ENCODE assay signal across 6 mouse cellular contexts in genomic region chr9:69006666-69007065, GRCm38 (mm10).
"Had no signal": no experiment of that assay in that cellular context is flagged by ENCODE, and none has a peak within 500 bp of the region (broad histone marks: within the 10 kb centered on the region; RNA-seq: fewer than 3 reads in every experiment).

No protein-coding gene starts in this region.

- DNase-seq: kidney, adult 2 months; kidney, postnatal 14 days; left cerebral cortex, postnatal 4 days; liver, embryonic 13.5 days; right cerebral cortex, postnatal 14 days; thymus, postnatal 36 days had no signal
